Mouse (Mus musculus): ENCODE measurements around the gene Slc22a17.
"Not testable (repeated sequence)": the region's sequence is repeated elsewhere in the genome, so short reads cannot be mapped to it uniquely, and the experiment has no call there.

The Slc22a17 gene

GRCm38 (mm10) chr14:54912886-54913285, at the start of gene Slc22a17:
Slc22a17 (minus strand) TSS chr14:54913132.
- DNase-seq (ENCODE audit: extremely low read depth, low read depth) = no peak

GRCm38 (mm10) chr14:54962714-54963113, 49.8 kb upstream of the Slc22a17 start:
- DNase-seq (ENCODE audit: extremely low read depth, low read depth) = no peak

- no peak for DNase-seq (ENCODE audit: extremely low read depth, low read depth)
Observed at GRCm38 (mm10) chr14:54961487-54961886, 48.6 kb upstream of the Slc22a17 start.

GRCm38 (mm10) chr14:54960769-54961168, 47.8 kb upstream of the Slc22a17 start:
- no peak for DNase-seq (ENCODE audit: extremely low read depth, low read depth)

- not testable (repeated sequence) for DNase-seq (ENCODE audit: extremely low read depth, low read depth)
Observed at GRCm38 (mm10) chr14:54959853-54960613, 47.1 kb upstream of the Slc22a17 start.

GRCm38 (mm10) chr14:54959197-54959596, 46.3 kb upstream of the Slc22a17 start:
- no peak for DNase-seq (ENCODE audit: extremely low read depth, low read depth)

- DNase-seq (ENCODE audit: extremely low read depth, low read depth) = no peak
Observed at GRCm38 (mm10) chr14:54958503-54958902, 45.6 kb upstream of the Slc22a17 start.

- DNase-seq (ENCODE audit: extremely low read depth, low read depth) = no peak
Observed at GRCm38 (mm10) chr14:54956533-54956932, 43.6 kb upstream of the Slc22a17 start.

GRCm38 (mm10) chr14:54955481-54955880, 42.5 kb upstream of the Slc22a17 start:
- DNase-seq (ENCODE audit: extremely low read depth, low read depth) = no peak

GRCm38 (mm10) chr14:54954474-54954873, 41.5 kb upstream of the Slc22a17 start:
- no peak for DNase-seq (ENCODE audit: extremely low read depth, low read depth)

- DNase-seq (ENCODE audit: extremely low read depth, low read depth) = no peak
Observed at GRCm38 (mm10) chr14:54953664-54954206, 40.8 kb upstream of the Slc22a17 start.

GRCm38 (mm10) chr14:54951587-54951986, 38.7 kb upstream of the Slc22a17 start:
- no peak for DNase-seq (ENCODE audit: extremely low read depth, low read depth)

GRCm38 (mm10) chr14:54950493-54950892, 37.6 kb upstream of the Slc22a17 start:
- no peak for DNase-seq (ENCODE audit: extremely low read depth, low read depth)

- no peak for DNase-seq (ENCODE audit: extremely low read depth, low read depth)
Observed at GRCm38 (mm10) chr14:54948781-54949180, 35.8 kb upstream of the Slc22a17 start.

- not testable (repeated sequence) for DNase-seq (ENCODE audit: extremely low read depth, low read depth)
Observed at GRCm38 (mm10) chr14:54947008-54947407, 34.1 kb upstream of the Slc22a17 start.

GRCm38 (mm10) chr14:54945975-54946704, 33.2 kb upstream of the Slc22a17 start:
- DNase-seq (ENCODE audit: extremely low read depth, low read depth) = no peak

GRCm38 (mm10) chr14:54944939-54945338, 32.0 kb upstream of the Slc22a17 start:
- DNase-seq (ENCODE audit: extremely low read depth, low read depth) = no peak

GRCm38 (mm10) chr14:54943971-54944370, 31.0 kb upstream of the Slc22a17 start:
- no peak for DNase-seq (ENCODE audit: extremely low read depth, low read depth)

- no peak for DNase-seq (ENCODE audit: extremely low read depth, low read depth)
Observed at GRCm38 (mm10) chr14:54942479-54942878, 29.5 kb upstream of the Slc22a17 start.

GRCm38 (mm10) chr14:54941024-54941978, 28.4 kb upstream of the Slc22a17 start:
- DNase-seq (ENCODE audit: extremely low read depth, low read depth) = no peak

- DNase-seq (ENCODE audit: extremely low read depth, low read depth) = no peak
Observed at GRCm38 (mm10) chr14:54940176-54940530, 27.2 kb upstream of the Slc22a17 start.
